Mouse (Mus musculus): ENCODE results near the gene Cog5. TPM values are rescaled to one million over a fixed set of nuclear protein-coding genes. Genes with fewer than 3 reads are reported as not detected.

Gene Cog5
- polyA plus RNA-seq, 1 experiment: 7.3 TPM

GRCm38 (mm10) chr12:31819096-31819495 is 164.4 kb downstream of the Cog5 start:
- TF ChIP-seq CTCF (IDR thresholded peaks at IDR 0.05; ENCODE audit: extremely low read depth, insufficient read length, insufficient replicate concordance, low read depth, low read length) (no peak), POLR2A (IDR thresholded peaks at IDR 0.05; ENCODE audit: low read depth, low read length) (no peak)
- Histone ChIP-seq H3K36me3 (ENCODE audit: control insufficient read depth, insufficient read depth, low read length) (no peaks in the 10 kb centered on the region), H3K27me3 (ENCODE audit: control insufficient read depth, insufficient read depth, low read length) (no peaks in the 10 kb centered on the region), H3K4me1 (ENCODE audit: control insufficient read depth, insufficient read depth, insufficient read length, low read length) (peaks cover 16% of the 10 kb centered on the region; the same call in 1 of the 2 replicates), H3K4me3 (ENCODE audit: low read depth, low read length) (no peak overlapping the region), H3K27ac (ENCODE audit: insufficient read depth, low read depth, low read length) (no peak overlapping the region)

- no peaks in the 10 kb centered on the region for H3K27me3 ChIP-seq (ENCODE audit: control insufficient read depth, insufficient read depth, low read length)
- H3K27ac ChIP-seq (ENCODE audit: insufficient read depth, low read depth, low read length): no peak overlapping the region
- H3K4me1 ChIP-seq (ENCODE audit: control insufficient read depth, insufficient read depth, insufficient read length, low read length): peaks cover 16% of the 10 kb centered on the region; the same call in 1 of the 2 replicates
- no peaks in the 10 kb centered on the region for H3K36me3 ChIP-seq (ENCODE audit: control insufficient read depth, insufficient read depth, low read length)
- TF ChIP-seq POLR2A (IDR thresholded peaks at IDR 0.05; ENCODE audit: low read depth, low read length) (no peak), CTCF (IDR thresholded peaks at IDR 0.05; ENCODE audit: extremely low read depth, insufficient read length, insufficient replicate concordance, low read depth, low read length) (no peak)
- WGBS: 78% methylated on average over 7 of the region's 7 CpGs
- no peak overlapping the region for H3K4me3 ChIP-seq (ENCODE audit: low read depth, low read length)
Measured at GRCm38 (mm10) chr12:31819520-31819919, 164.9 kb downstream of the Cog5 start.

- Histone ChIP-seq H3K4me1 (ENCODE audit: control insufficient read depth, insufficient read depth, insufficient read length, low read length) (peaks cover 5% of the 10 kb centered on the region; the same call in 1 of the 2 replicates), H3K36me3 (ENCODE audit: control insufficient read depth, insufficient read depth, low read length) (no peaks in the 10 kb centered on the region), H3K27me3 (ENCODE audit: control insufficient read depth, insufficient read depth, low read length) (no peaks in the 10 kb centered on the region), H3K27ac (ENCODE audit: insufficient read depth, low read depth, low read length) (no peak overlapping the region), H3K4me3 (ENCODE audit: low read depth, low read length) (no peak overlapping the region)
- WGBS: 68% methylated on average over 3 of the region's 3 CpGs
- TF ChIP-seq CTCF (IDR thresholded peaks at IDR 0.05; ENCODE audit: extremely low read depth, insufficient read length, insufficient replicate concordance, low read depth, low read length) (no peak), POLR2A (IDR thresholded peaks at IDR 0.05; ENCODE audit: low read depth, low read length) (no peak)
Measured at GRCm38 (mm10) chr12:31823671-31824070, 169.0 kb downstream of the Cog5 start.

- Histone ChIP-seq H3K4me3 (ENCODE audit: low read depth, low read length) (no peak overlapping the region), H3K4me1 (ENCODE audit: control insufficient read depth, insufficient read depth, insufficient read length, low read length) (peaks cover 5% of the 10 kb centered on the region; the same call in 1 of the 2 replicates), H3K27me3 (ENCODE audit: control insufficient read depth, insufficient read depth, low read length) (no peaks in the 10 kb centered on the region), H3K27ac (ENCODE audit: insufficient read depth, low read depth, low read length) (no peak overlapping the region), H3K36me3 (ENCODE audit: control insufficient read depth, insufficient read depth, low read length) (no peaks in the 10 kb centered on the region)
- TF ChIP-seq POLR2A (IDR thresholded peaks at IDR 0.05; ENCODE audit: low read depth, low read length) (no peak), CTCF (IDR thresholded peaks at IDR 0.05; ENCODE audit: extremely low read depth, insufficient read length, insufficient replicate concordance, low read depth, low read length) (no peak)
- 52% methylated on average over 5 of the region's 5 CpGs for WGBS
Measured at GRCm38 (mm10) chr12:31824831-31825230, 170.2 kb downstream of the Cog5 start.

GRCm38 (mm10) chr12:31825821-31826220 is 171.2 kb downstream of the Cog5 start:
- 82% methylated on average over 10 of the region's 10 CpGs for WGBS
- H3K36me3 ChIP-seq (ENCODE audit: control insufficient read depth, insufficient read depth, low read length): no peaks in the 10 kb centered on the region
- no peak overlapping the region for H3K4me3 ChIP-seq (ENCODE audit: low read depth, low read length)
- TF ChIP-seq POLR2A (IDR thresholded peaks at IDR 0.05; ENCODE audit: low read depth, low read length) (no peak), CTCF (IDR thresholded peaks at IDR 0.05; ENCODE audit: extremely low read depth, insufficient read length, insufficient replicate concordance, low read depth, low read length) (no peak)
- H3K4me1 ChIP-seq (ENCODE audit: control insufficient read depth, insufficient read depth, insufficient read length, low read length): peaks cover 5% of the 10 kb centered on the region; the same call in 1 of the 2 replicates
- H3K27ac ChIP-seq (ENCODE audit: insufficient read depth, low read depth, low read length): no peak overlapping the region
- H3K27me3 ChIP-seq (ENCODE audit: control insufficient read depth, insufficient read depth, low read length): no peaks in the 10 kb centered on the region

- no peak overlapping the region for H3K4me3 ChIP-seq (ENCODE audit: low read depth, low read length)
- H3K27ac ChIP-seq (ENCODE audit: insufficient read depth, low read depth, low read length): no peak overlapping the region
- peaks cover 5% of the 10 kb centered on the region; the same call in 1 of the 2 replicates for H3K4me1 ChIP-seq (ENCODE audit: control insufficient read depth, insufficient read depth, insufficient read length, low read length)
- TF ChIP-seq POLR2A (IDR thresholded peaks at IDR 0.05; ENCODE audit: low read depth, low read length): no peak
- no peak for TF ChIP-seq CTCF (IDR thresholded peaks at IDR 0.05; ENCODE audit: extremely low read depth, insufficient read length, insufficient replicate concordance, low read depth, low read length)
- no peaks in the 10 kb centered on the region for H3K36me3 ChIP-seq (ENCODE audit: control insufficient read depth, insufficient read depth, low read length)
- H3K27me3 ChIP-seq (ENCODE audit: control insufficient read depth, insufficient read depth, low read length): no peaks in the 10 kb centered on the region
- 86% methylated on average over 2 of the region's 2 CpGs for WGBS
Measured at GRCm38 (mm10) chr12:31826476-31826875, 171.8 kb downstream of the Cog5 start.

- no peak overlapping the region for H3K27ac ChIP-seq (ENCODE audit: insufficient read depth, low read depth, low read length)
- H3K36me3 ChIP-seq (ENCODE audit: control insufficient read depth, insufficient read depth, low read length): peaks cover 9% of the 10 kb centered on the region
- H3K27me3 ChIP-seq (ENCODE audit: control insufficient read depth, insufficient read depth, low read length): no peaks in the 10 kb centered on the region
- no peaks in the 10 kb centered on the region for H3K4me1 ChIP-seq (ENCODE audit: control insufficient read depth, insufficient read depth, insufficient read length, low read length)
- TF ChIP-seq CTCF (IDR thresholded peaks at IDR 0.05; ENCODE audit: extremely low read depth, insufficient read length, insufficient replicate concordance, low read depth, low read length) (no peak), POLR2A (IDR thresholded peaks at IDR 0.05; ENCODE audit: low read depth, low read length) (no peak)
- WGBS: 95% methylated on average over 5 of the region's 5 CpGs
- H3K4me3 ChIP-seq (ENCODE audit: low read depth, low read length): no peak overlapping the region
Measured at GRCm38 (mm10) chr12:31835480-31835879, 180.8 kb downstream of the Cog5 start.

All from small intestine, adult 2 months (tissue).